Mouse (Mus musculus) neural tube, embryonic 15.5 days (tissue): Measurements from ENCODE around the gene Fryl. TPM values are rescaled to one million over a fixed set of nuclear protein-coding genes. Genes with fewer than 3 reads are reported as not detected.

Source experiments
- ATAC-seq: fragments of 200-750 bp; cut with Nextera tagmentation; 2 replicates; pipeline ENCODE4 v1.8.0; 2017; ENCODE audit warnings: mild to moderate bottlenecking, moderate TSS enrichment, moderate library complexity; ENCODE audit not compliant: low FRiP score
- H3K27ac ChIP-seq: fragments of 300-500 bp; sonication (generic); replicated peaks from 2 replicates; pipeline ENCODE4 v1.5.1; 2015; ENCODE audit warnings: mild to moderate bottlenecking, inconsistent platforms
- H3K27me3 ChIP-seq: fragments of 300-500 bp; sonication (generic); replicated peaks from 2 replicates; pipeline ENCODE4 v1.6.1; 2015; ENCODE audit warnings: inconsistent platforms
- H3K36me3 ChIP-seq: fragments of 300-500 bp; sonication (generic); 2 replicates; pipeline ENCODE4 v1.6.1; 2015; ENCODE audit warnings: inconsistent platforms
- H3K4me1 ChIP-seq: fragments of 300-500 bp; sonication (generic); 2 replicates; pipeline ENCODE4 v1.6.1; 2015; ENCODE audit warnings: inconsistent platforms
- H3K4me2 ChIP-seq: fragments of 300-500 bp; sonication (generic); 2 replicates; pipeline ENCODE4 v1.6.1; 2015; ENCODE audit warnings: inconsistent platforms, mild to moderate bottlenecking, moderate library complexity
- H3K4me3 ChIP-seq: fragments of 300-500 bp; sonication (generic); replicated peaks from 2 replicates; pipeline ENCODE4 v1.5.1; 2015; ENCODE audit warnings: mild to moderate bottlenecking, inconsistent platforms
- H3K9ac ChIP-seq: fragments of 300-500 bp; sonication (generic); replicated peaks from 2 replicates; pipeline ENCODE4 v1.6.1; 2015; ENCODE audit warnings: mild to moderate bottlenecking, inconsistent platforms
- H3K9me3 ChIP-seq: fragments of 300-500 bp; sonication (generic); replicated peaks from 2 replicates; pipeline ENCODE4 v1.6.1; 2016; ENCODE audit warnings: inconsistent platforms
- WGBS: fragments of 180-500 bp; shearing (Covaris S2); methylation state at CpG from one replicate; pipeline ENCODE4 v1.1.7; 2015; ENCODE audit warnings: mixed read lengths; 5-methylcytosine and 5-hydroxymethylcytosine counted together
- polyA plus RNA-seq: library from polyadenylated mRNA; unstranded; fragments of >200 nt; fragmentation: Nextera tagmentation; extraction: Ambion mirVana; gene quantifications from 2 replicates; pipeline ENCODE4 v1.2.1, GENCODE M21; 2015

Fryl gene
- polyA plus RNA-seq, 1 experiment from 2014 or later: 37.8 TPM

- no peaks in the 10 kb centered on the region for H3K9me3 ChIP-seq
- no peaks in the 10 kb centered on the region for H3K4me1 ChIP-seq
- no peak for ATAC-seq
- H3K36me3 ChIP-seq: peaks cover 6% of the 10 kb centered on the region; the same call in 1 of the 2 replicates
- no peak overlapping the region for H3K27ac ChIP-seq
- WGBS: 72% methylated on average over 11 of the region's 11 CpGs
- H3K27me3 ChIP-seq: no peaks in the 10 kb centered on the region
- no peak overlapping the region for H3K4me3 ChIP-seq
- H3K4me2 ChIP-seq: no peak overlapping the region
- H3K9ac ChIP-seq: no peak overlapping the region
Observed at GRCm38 (mm10) chr5:73191765-73192164, 64.7 kb downstream of the Fryl start.

- no peak overlapping the region for H3K27ac ChIP-seq
- no peak overlapping the region for H3K9ac ChIP-seq
- H3K27me3 ChIP-seq: no peaks in the 10 kb centered on the region
- no peaks in the 10 kb centered on the region for H3K4me1 ChIP-seq
- no peaks in the 10 kb centered on the region for H3K9me3 ChIP-seq
- peaks cover 6% of the 10 kb centered on the region; the same call in 1 of the 2 replicates for H3K36me3 ChIP-seq
- 85% methylated on average over 5 of the region's 5 CpGs for WGBS
- no peak overlapping the region for H3K4me3 ChIP-seq
- no peak for ATAC-seq
- no peak overlapping the region for H3K4me2 ChIP-seq
Observed at GRCm38 (mm10) chr5:73190164-73190563, 66.3 kb downstream of the Fryl start.

- no peaks in the 10 kb centered on the region for H3K9me3 ChIP-seq
- 75% methylated on average over 9 of the region's 9 CpGs for WGBS
- no peak overlapping the region for H3K4me2 ChIP-seq
- no peak for ATAC-seq
- no peak overlapping the region for H3K27ac ChIP-seq
- no peak overlapping the region for H3K9ac ChIP-seq
- no peaks in the 10 kb centered on the region for H3K4me1 ChIP-seq
- H3K27me3 ChIP-seq: no peaks in the 10 kb centered on the region
- no peak overlapping the region for H3K4me3 ChIP-seq
- H3K36me3 ChIP-seq: peaks cover 4% of the 10 kb centered on the region; the same call in 1 of the 2 replicates
Observed at GRCm38 (mm10) chr5:73189443-73190160, 66.8 kb downstream of the Fryl start.

GRCm38 (mm10) chr5:73188576-73188975 is 67.8 kb downstream of the Fryl start:
- no peak overlapping the region for H3K27ac ChIP-seq
- no peaks in the 10 kb centered on the region for H3K4me1 ChIP-seq
- no peaks in the 10 kb centered on the region for H3K36me3 ChIP-seq
- no peak overlapping the region for H3K9ac ChIP-seq
- ATAC-seq: no peak
- no peaks in the 10 kb centered on the region for H3K27me3 ChIP-seq
- WGBS: 83% methylated on average over 7 of the region's 7 CpGs
- no peak overlapping the region for H3K4me3 ChIP-seq
- H3K4me2 ChIP-seq: no peak overlapping the region
- no peaks in the 10 kb centered on the region for H3K9me3 ChIP-seq

GRCm38 (mm10) chr5:73188164-73188563 is 68.3 kb downstream of the Fryl start:
- H3K4me2 ChIP-seq: no peak overlapping the region
- WGBS: 92% methylated on average over 5 of the region's 5 CpGs
- no peaks in the 10 kb centered on the region for H3K4me1 ChIP-seq
- no peak for ATAC-seq
- H3K36me3 ChIP-seq: no peaks in the 10 kb centered on the region
- no peaks in the 10 kb centered on the region for H3K9me3 ChIP-seq
- no peak overlapping the region for H3K4me3 ChIP-seq
- H3K27me3 ChIP-seq: no peaks in the 10 kb centered on the region
- H3K9ac ChIP-seq: no peak overlapping the region
- H3K27ac ChIP-seq: no peak overlapping the region

DNA sequence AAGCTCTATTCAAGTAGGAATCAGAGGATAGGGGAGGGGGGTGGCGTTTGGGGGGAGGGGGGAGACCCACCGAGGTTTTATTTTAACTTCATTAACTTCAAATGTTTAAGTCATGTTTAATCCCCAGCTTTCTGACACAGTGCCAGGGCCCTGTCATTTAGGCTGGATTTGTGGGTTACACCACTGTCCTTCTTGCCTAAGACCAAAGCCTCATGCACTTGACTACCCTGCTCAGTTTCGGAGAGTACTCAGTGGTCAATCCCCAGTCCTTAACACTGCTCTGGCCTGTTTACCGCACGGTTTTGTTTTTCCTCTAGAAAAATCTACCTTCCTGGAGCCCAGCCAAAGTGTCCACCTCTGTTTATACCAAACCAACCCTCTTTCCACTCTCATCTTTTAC is 69.5 kb downstream of the Fryl start:
- 90% methylated on average over 5 of the region's 5 CpGs for WGBS
- no peak overlapping the region for H3K27ac ChIP-seq
- no peaks in the 10 kb centered on the region for H3K36me3 ChIP-seq
- H3K4me3 ChIP-seq: no peak overlapping the region
- H3K4me2 ChIP-seq: no peak overlapping the region
- H3K4me1 ChIP-seq: no peaks in the 10 kb centered on the region
- ATAC-seq: no peak
- H3K27me3 ChIP-seq: no peaks in the 10 kb centered on the region
- H3K9ac ChIP-seq: no peak overlapping the region
- H3K9me3 ChIP-seq: no peaks in the 10 kb centered on the region

- no peaks in the 10 kb centered on the region for H3K4me1 ChIP-seq
- no peak overlapping the region for H3K4me3 ChIP-seq
- ATAC-seq: no peak
- H3K27me3 ChIP-seq: no peaks in the 10 kb centered on the region
- no peak overlapping the region for H3K9ac ChIP-seq
- H3K36me3 ChIP-seq: no peaks in the 10 kb centered on the region
- no peak overlapping the region for H3K4me2 ChIP-seq
- 86% methylated on average over 4 of the region's 4 CpGs for WGBS
- no peaks in the 10 kb centered on the region for H3K9me3 ChIP-seq
- no peak overlapping the region for H3K27ac ChIP-seq
Observed at GRCm38 (mm10) chr5:73185424-73185823, 71.0 kb downstream of the Fryl start.

- H3K4me2 ChIP-seq: no peak overlapping the region
- no peaks in the 10 kb centered on the region for H3K27me3 ChIP-seq
- H3K9me3 ChIP-seq: no peaks in the 10 kb centered on the region
- H3K36me3 ChIP-seq: no peaks in the 10 kb centered on the region
- no peak for ATAC-seq
- H3K27ac ChIP-seq: no peak overlapping the region
- no peak overlapping the region for H3K9ac ChIP-seq
- no peak overlapping the region for H3K4me3 ChIP-seq
- WGBS: 92% methylated on average over 12 of the region's 12 CpGs
- H3K4me1 ChIP-seq: no peaks in the 10 kb centered on the region
Observed at GRCm38 (mm10) chr5:73182701-73183447, 73.5 kb downstream of the Fryl start.

- no peak for ATAC-seq
- H3K4me1 ChIP-seq: no peaks in the 10 kb centered on the region
- no peaks in the 10 kb centered on the region for H3K9me3 ChIP-seq
- H3K27ac ChIP-seq: no peak overlapping the region
- H3K4me2 ChIP-seq: no peak overlapping the region
- no peaks in the 10 kb centered on the region for H3K36me3 ChIP-seq
- WGBS: 50% methylated on average over 9 of the region's 9 CpGs
- no peaks in the 10 kb centered on the region for H3K27me3 ChIP-seq
- no peak overlapping the region for H3K4me3 ChIP-seq
- no peak overlapping the region for H3K9ac ChIP-seq
Observed at GRCm38 (mm10) chr5:73182191-73182590, 74.2 kb downstream of the Fryl start.

DNA sequence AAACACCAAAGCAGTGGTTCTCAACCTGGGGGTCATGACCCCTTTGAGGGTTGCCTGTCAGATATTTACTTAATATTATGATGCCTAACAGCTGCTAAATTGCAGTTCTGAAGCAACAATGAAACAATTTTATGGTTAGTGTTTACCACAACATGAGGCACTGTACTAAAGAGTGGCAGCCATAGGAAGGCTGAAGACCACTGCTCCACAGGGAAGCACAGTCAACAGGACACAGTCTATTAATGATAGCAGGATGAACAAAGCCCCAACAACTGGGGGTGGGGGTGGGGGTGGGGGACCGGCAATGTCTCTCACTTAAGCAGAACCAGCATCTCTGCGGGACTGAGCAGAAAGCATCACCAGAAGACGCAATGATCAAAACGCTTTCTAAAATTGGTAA is 80.1 kb downstream of the Fryl start:
- ATAC-seq: no peak
- H3K4me1 ChIP-seq: peaks cover 6% of the 10 kb centered on the region; the same call in 1 of the 2 replicates
- no peak overlapping the region for H3K4me2 ChIP-seq
- WGBS: 45% methylated on average over 4 of the region's 4 CpGs
- H3K9me3 ChIP-seq: no peaks in the 10 kb centered on the region
- H3K36me3 ChIP-seq: no peaks in the 10 kb centered on the region
- no peak overlapping the region for H3K9ac ChIP-seq
- H3K27me3 ChIP-seq: no peaks in the 10 kb centered on the region
- H3K27ac ChIP-seq: no peak overlapping the region
- H3K4me3 ChIP-seq: no peak overlapping the region

- no peaks in the 10 kb centered on the region for H3K36me3 ChIP-seq
- no peak overlapping the region for H3K4me3 ChIP-seq
- peaks cover 10% of the 10 kb centered on the region; the same call in 1 of the 2 replicates for H3K4me1 ChIP-seq
- H3K27me3 ChIP-seq: no peaks in the 10 kb centered on the region
- 79% methylated on average over 12 of the region's 12 CpGs for WGBS
- no peak overlapping the region for H3K4me2 ChIP-seq
- no peak overlapping the region for H3K9ac ChIP-seq
- H3K9me3 ChIP-seq: no peaks in the 10 kb centered on the region
- no peak overlapping the region for H3K27ac ChIP-seq
- no peak for ATAC-seq
Observed at GRCm38 (mm10) chr5:73175377-73176147, 80.9 kb downstream of the Fryl start.
